Mouse (Mus musculus): Measurements from ENCODE around the gene Setd6. TPM values are rescaled to one million over a fixed set of nuclear protein-coding genes. Genes with fewer than 3 reads are reported as not detected.

Setd6 gene
- 19.3 and 22.8 TPM in 2 replicates for polyA plus RNA-seq (2012)

GRCm38 (mm10) chr8:95715676-95716531, at the start of gene Setd6:
Setd6 (plus strand) TSS chr8:95715881.
- no peak for TF ChIP-seq GATA1 (IDR thresholded peaks at IDR 0.05; ENCODE audit: low read length)

GRCm38 (mm10) chr8:95668163-95668958, 47.3 kb upstream of the Setd6 start:
- TF ChIP-seq GATA1 (IDR thresholded peaks at IDR 0.05; ENCODE audit: low read length), result no peak

- TF ChIP-seq GATA1 (IDR thresholded peaks at IDR 0.05; ENCODE audit: low read length), result no peak
These were observed 45.7 kb upstream of the Setd6 start for GRCm38 (mm10) chr8:95669967-95670366.

GRCm38 (mm10) chr8:95671861-95672260, 43.8 kb upstream of the Setd6 start:
- no peak for TF ChIP-seq GATA1 (IDR thresholded peaks at IDR 0.05; ENCODE audit: low read length)

GRCm38 (mm10) chr8:95672811-95673210, 42.9 kb upstream of the Setd6 start:
- no peak for TF ChIP-seq GATA1 (IDR thresholded peaks at IDR 0.05; ENCODE audit: low read length)

- TF ChIP-seq GATA1 (IDR thresholded peaks at IDR 0.05; ENCODE audit: low read length), result no peak
These were observed 39.0 kb upstream of the Setd6 start, which contains the start of gene Ndrg4 for GRCm38 (mm10) chr8:95676631-95677030. Ndrg4 (plus strand) TSS chr8:95676980.

GRCm38 (mm10) chr8:95677591-95678023, 38.1 kb upstream of the Setd6 start:
- no peak for TF ChIP-seq GATA1 (IDR thresholded peaks at IDR 0.05; ENCODE audit: low read length)

GRCm38 (mm10) chr8:95678024-95678611, 37.6 kb upstream of the Setd6 start:
- no peak for TF ChIP-seq GATA1 (IDR thresholded peaks at IDR 0.05; ENCODE audit: low read length)

- TF ChIP-seq GATA1 (IDR thresholded peaks at IDR 0.05; ENCODE audit: low read length), result no peak
These were observed 27.5 kb upstream of the Setd6 start for GRCm38 (mm10) chr8:95688073-95688672.

- TF ChIP-seq GATA1 (IDR thresholded peaks at IDR 0.05; ENCODE audit: low read length), result no peak
These were observed 24.6 kb upstream of the Setd6 start for GRCm38 (mm10) chr8:95690929-95691541.

GRCm38 (mm10) chr8:95694631-95695030, 21.1 kb upstream of the Setd6 start:
- no peak for TF ChIP-seq GATA1 (IDR thresholded peaks at IDR 0.05; ENCODE audit: low read length)

GRCm38 (mm10) chr8:95696661-95697060, 19.0 kb upstream of the Setd6 start:
- no peak for TF ChIP-seq GATA1 (IDR thresholded peaks at IDR 0.05; ENCODE audit: low read length)

- TF ChIP-seq GATA1 (IDR thresholded peaks at IDR 0.05; ENCODE audit: low read length), result no peak
These were observed 18.6 kb upstream of the Setd6 start for GRCm38 (mm10) chr8:95697128-95697527.

GRCm38 (mm10) chr8:95698179-95698578, 17.5 kb upstream of the Setd6 start:
- TF ChIP-seq GATA1 (IDR thresholded peaks at IDR 0.05; ENCODE audit: low read length), result no peak

GRCm38 (mm10) chr8:95700282-95700681, 15.4 kb upstream of the Setd6 start:
- no peak for TF ChIP-seq GATA1 (IDR thresholded peaks at IDR 0.05; ENCODE audit: low read length)

Data from G1E-ER4 (cell line).